Mouse (Mus musculus) C2C12 (cell line): ENCODE results near the gene Capn10.

Source experiments
- CEBPB ChIP-seq: IDR thresholded peaks from one replicate; pipeline ENCODE4 v1.6.1; 2011; ENCODE audit warnings: low read depth, mild to moderate bottlenecking, control low read depth, moderate library complexity
- CTCF ChIP-seq: IDR thresholded peaks from one replicate; pipeline ENCODE4 v1.5.1; 2011; ENCODE audit not compliant: control insufficient read depth, insufficient read depth, insufficient read length
- FOSL1 ChIP-seq: IDR thresholded peaks from one replicate; pipeline ENCODE4 v1.8.0; 2011; ENCODE audit warnings: mild to moderate bottlenecking, low read length; ENCODE audit not compliant: poor library complexity, insufficient read depth, severe bottlenecking
- MAX ChIP-seq: IDR thresholded peaks from one replicate; pipeline ENCODE4 v1.6.1; 2011; ENCODE audit warnings: mild to moderate bottlenecking, control low read depth

DNA sequence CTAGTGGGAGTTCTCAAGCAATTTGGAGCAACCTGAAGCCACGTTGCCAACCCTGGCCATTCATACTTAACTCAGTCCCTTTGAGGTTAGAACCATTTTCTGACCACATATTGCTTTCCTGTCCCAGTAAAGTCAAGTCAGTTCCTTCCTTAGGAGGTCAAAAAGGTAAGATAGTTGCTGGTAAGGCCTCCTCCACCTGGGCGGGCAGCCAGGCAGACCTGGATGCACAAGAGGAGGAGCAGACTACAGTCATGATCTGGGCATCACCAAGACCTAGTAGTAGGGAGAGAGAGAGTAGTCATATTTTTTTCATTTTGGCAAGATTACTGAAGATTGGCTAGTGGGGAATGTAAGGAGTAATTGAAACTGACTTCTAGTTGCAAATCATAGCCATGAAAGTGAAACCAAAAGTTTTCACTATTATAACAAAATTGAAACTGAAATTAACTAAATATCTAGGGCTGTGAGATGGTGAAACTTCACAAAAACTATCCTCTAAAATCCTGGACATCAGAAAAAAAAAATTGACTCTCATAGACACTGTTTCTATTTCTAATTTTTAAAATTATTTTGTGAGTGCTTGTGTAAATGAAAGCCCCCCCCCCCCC is 28.4 kb upstream of the Capn10 start:
- TF ChIP-seq CTCF (no peak), FOSL1 (no peak), MAX (no peak), CEBPB (no peak)
